Mouse (Mus musculus) embryonic facial prominence, embryonic 14.5 days (tissue): ENCODE measurements around the gene Rab3gap2. TPM values are rescaled to one million over a fixed set of nuclear protein-coding genes. Genes with fewer than 3 reads are reported as not detected.

Experiments used
- ATAC-seq: fragments of 200-750 bp; cut with Nextera tagmentation; 2 replicates; pipeline ENCODE4 v1.8.0; 2017; ENCODE audit warnings: low read depth, moderate number of reproducible peaks, moderate TSS enrichment
- DNase-seq: peaks from one replicate; pipeline ENCODE4 v3.0.0-alpha.2; 2015; ENCODE audit warnings: low spot score
- H3K27ac ChIP-seq: fragments of 300-500 bp; sonication (generic); replicated peaks from 2 replicates; pipeline ENCODE4 v1.5.1; 2014; ENCODE audit warnings: low read depth, mild to moderate bottlenecking, low read length, moderate library complexity
- H3K27me3 ChIP-seq: fragments of 300-500 bp; sonication (generic); replicated peaks from 2 replicates; pipeline ENCODE4 v1.6.1; 2014; ENCODE audit warnings: low read length; ENCODE audit not compliant: control insufficient read depth, insufficient read depth
- H3K36me3 ChIP-seq: fragments of 300-500 bp; sonication (generic); 2 replicates; pipeline ENCODE4 v1.6.1; 2014; ENCODE audit warnings: low read length, mixed read lengths; ENCODE audit not compliant: control insufficient read depth, insufficient read depth
- H3K4me1 ChIP-seq: fragments of 300-500 bp; sonication (generic); 2 replicates; pipeline ENCODE4 v1.6.1; 2014; ENCODE audit warnings: antibody characterized with exemption, low read length; ENCODE audit not compliant: control insufficient read depth, insufficient read depth
- H3K4me2 ChIP-seq: fragments of 300-500 bp; sonication (generic); 2 replicates; pipeline ENCODE4 v1.6.1; 2014; ENCODE audit warnings: low read depth, mild to moderate bottlenecking, low read length, moderate library complexity, mixed read lengths
- H3K4me3 ChIP-seq: fragments of 300-500 bp; sonication (generic); 2 replicates; pipeline ENCODE4 v1.5.1; 2014; ENCODE audit warnings: low read depth, mild to moderate bottlenecking, low read length
- H3K9ac ChIP-seq: fragments of 300-500 bp; sonication (generic); 2 replicates; pipeline ENCODE4 v1.6.1; 2014; ENCODE audit warnings: low read depth, mild to moderate bottlenecking, low read length, moderate library complexity, mixed read lengths
- H3K9me3 ChIP-seq: fragments of 300-500 bp; sonication (generic); 2 replicates; pipeline ENCODE4 v1.6.1; 2016; ENCODE audit warnings: low read length; ENCODE audit not compliant: control insufficient read depth
- WGBS: fragments of 180-500 bp; shearing (Covaris S2); extraction: QIAGEN DNeasy Blood & Tissue Kit; methylation state at CpG from one replicate; pipeline ENCODE4 v1.1.7; 2014; 5-methylcytosine and 5-hydroxymethylcytosine counted together
- polyA plus RNA-seq: library from polyadenylated mRNA; unstranded; fragments of >200 nt; fragmentation: Nextera tagmentation; extraction: Ambion mirVana; gene quantifications from 2 replicates; pipeline ENCODE4 v1.2.1, GENCODE M21; 2014

Gene Rab3gap2
- polyA plus RNA-seq, 1 experiment from 2014 or later: 24.2 TPM

DNA sequence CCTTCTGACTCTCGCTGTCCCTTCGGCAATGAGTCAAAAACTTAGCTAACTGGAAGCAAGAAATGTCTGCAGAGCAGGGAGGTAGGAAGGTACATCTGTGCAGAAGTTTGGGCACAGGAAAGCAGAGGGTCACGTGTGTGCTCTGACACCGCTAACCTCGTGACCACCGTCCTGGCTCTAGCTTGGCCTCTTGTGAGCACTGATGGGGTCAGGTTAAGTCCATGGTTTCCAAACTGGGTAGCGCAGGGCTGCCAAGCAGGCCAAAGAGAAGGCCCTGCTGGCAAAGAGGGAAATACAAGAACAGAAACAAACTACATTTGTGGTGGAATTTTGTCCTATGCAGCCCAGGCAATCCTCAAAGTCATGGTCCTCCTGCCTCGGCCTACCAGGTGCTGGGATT lies 94.6 kb downstream of the Rab3gap2 start:
- H3K4me2 ChIP-seq: no peak overlapping the region
- DNase-seq (no peak), ATAC-seq (no peak)
- no peak overlapping the region for H3K9ac ChIP-seq
- H3K36me3 ChIP-seq: peaks cover 76% of the 10 kb centered on the region
- no peaks in the 10 kb centered on the region for H3K27me3 ChIP-seq
- H3K4me3 ChIP-seq: no peak overlapping the region
- WGBS: 92% methylated on average over 8 of the region's 8 CpGs
- no peaks in the 10 kb centered on the region for H3K9me3 ChIP-seq
- no peak overlapping the region for H3K27ac ChIP-seq
- no peaks in the 10 kb centered on the region for H3K4me1 ChIP-seq

GRCm38 (mm10) chr1:185302816-185303215 lies 98.9 kb downstream of the Rab3gap2 start:
- H3K9ac ChIP-seq: no peak overlapping the region
- no peaks in the 10 kb centered on the region for H3K4me1 ChIP-seq
- WGBS: 88% methylated on average over 6 of the region's 6 CpGs
- no peak overlapping the region for H3K27ac ChIP-seq
- H3K36me3 ChIP-seq: peaks cover 52% of the 10 kb centered on the region
- DNase-seq (no peak), ATAC-seq (no peak)
- H3K4me2 ChIP-seq: no peak overlapping the region
- no peaks in the 10 kb centered on the region for H3K27me3 ChIP-seq
- H3K9me3 ChIP-seq: no peaks in the 10 kb centered on the region
- no peak overlapping the region for H3K4me3 ChIP-seq

DNA sequence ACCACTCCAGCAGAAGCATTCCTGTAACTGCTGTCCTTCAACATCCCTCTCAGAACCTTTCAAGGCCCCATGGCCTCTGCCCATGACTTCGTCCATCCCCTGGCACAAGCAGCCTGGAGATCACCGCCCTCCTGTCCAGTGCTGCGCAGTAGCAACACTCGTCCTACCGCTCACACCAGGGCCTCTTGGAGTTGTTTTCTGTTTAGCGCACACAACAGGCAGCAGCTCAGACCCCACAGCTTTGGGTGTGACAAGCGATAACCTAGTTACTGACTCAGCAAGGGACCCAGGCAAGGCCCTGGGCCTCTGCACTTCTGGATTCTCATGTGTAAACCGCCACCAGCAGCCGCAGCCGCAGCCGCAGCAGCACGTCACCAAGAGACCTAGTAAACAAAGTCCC lies 102.9 kb downstream of the Rab3gap2 start:
- ATAC-seq: no peak
- no peaks in the 10 kb centered on the region for H3K9me3 ChIP-seq
- 98% methylated on average over 12 of the region's 12 CpGs for WGBS
- DNase-seq: no peak
- no peak overlapping the region for H3K27ac ChIP-seq
- no peaks in the 10 kb centered on the region for H3K4me1 ChIP-seq
- no peak overlapping the region for H3K4me2 ChIP-seq
- H3K9ac ChIP-seq: no peak overlapping the region
- no peaks in the 10 kb centered on the region for H3K27me3 ChIP-seq
- peaks cover 53% of the 10 kb centered on the region for H3K36me3 ChIP-seq
- H3K4me3 ChIP-seq: no peak overlapping the region

DNA sequence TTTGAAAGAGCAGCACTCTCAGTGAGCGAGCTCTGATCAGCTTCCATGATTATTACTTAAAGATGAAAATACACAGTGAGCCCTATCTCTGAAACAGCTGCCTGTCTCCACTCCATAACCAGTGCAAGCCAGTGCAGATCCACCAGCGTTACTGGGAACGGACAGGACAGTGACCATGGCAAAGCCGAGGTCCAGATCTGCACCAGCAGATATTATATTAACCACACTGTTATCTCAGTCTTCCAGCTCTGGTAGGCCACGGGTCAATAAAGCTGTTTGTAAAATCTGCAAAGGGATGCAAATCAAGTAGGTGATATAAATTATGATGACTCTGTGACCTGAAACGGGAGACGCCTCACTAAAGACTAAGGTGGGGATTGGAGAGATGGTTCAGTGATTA lies 103.7 kb downstream of the Rab3gap2 start:
- H3K4me2 ChIP-seq: no peak overlapping the region
- peaks cover 53% of the 10 kb centered on the region for H3K36me3 ChIP-seq

DNA sequence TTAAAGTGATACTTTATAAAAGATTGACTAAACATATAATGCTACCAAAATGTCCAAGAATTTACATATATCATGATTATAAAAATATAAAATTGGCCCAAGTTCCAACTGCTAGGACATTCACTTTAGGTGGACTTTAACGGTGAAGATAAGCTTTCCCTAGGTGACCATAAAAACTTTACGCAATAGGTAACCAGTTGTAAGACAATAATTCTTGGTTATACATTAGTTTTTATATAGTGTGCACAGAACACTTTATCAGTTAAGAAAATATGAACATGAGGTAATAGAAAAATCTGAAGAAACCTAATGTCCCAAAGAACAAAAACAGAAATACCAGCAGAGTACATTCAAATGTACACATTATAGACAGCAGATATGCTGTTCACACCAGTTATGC lies 104.4 kb downstream of the Rab3gap2 start:
- no peak overlapping the region for H3K9ac ChIP-seq

More for the DNA sequence above, 103.7 kb downstream of the Rab3gap2 start:
- no peak for ATAC-seq
- no peaks in the 10 kb centered on the region for H3K4me1 ChIP-seq
- no peak for DNase-seq
- 96% methylated on average over 7 of the region's 7 CpGs for WGBS
- H3K27me3 ChIP-seq: no peaks in the 10 kb centered on the region
- no peak overlapping the region for H3K27ac ChIP-seq
- H3K9ac ChIP-seq: no peak overlapping the region
- no peaks in the 10 kb centered on the region for H3K9me3 ChIP-seq
- no peak overlapping the region for H3K4me3 ChIP-seq

DNA sequence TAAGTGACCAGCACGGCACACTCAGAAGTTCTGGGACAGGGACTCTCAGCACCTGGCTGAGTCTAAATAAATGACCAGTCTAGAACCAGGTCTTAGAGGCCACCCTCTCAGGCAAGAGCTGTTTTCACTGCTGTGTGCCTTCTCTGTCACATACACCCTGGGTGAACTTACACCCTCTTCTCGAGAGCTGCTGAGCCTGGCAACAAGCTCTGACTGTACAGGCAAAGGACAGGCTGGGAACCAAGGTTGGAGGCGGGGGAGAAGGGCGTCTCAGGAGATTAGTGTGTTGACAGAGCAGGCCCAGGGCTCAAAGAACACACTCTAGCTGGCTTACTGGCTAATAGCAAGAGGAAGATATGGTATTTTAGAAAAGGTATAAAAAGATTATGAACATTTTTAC lies 105.0 kb downstream of the Rab3gap2 start:
- DNase-seq: peak; percentile 13
- WGBS: 65% methylated on average over 4 of the region's 4 CpGs
- ATAC-seq: 0 out of 2 replicates have a peak, but pooled peaks have one; percentile 70

More for the DNA sequence above, 104.4 kb downstream of the Rab3gap2 start:
- DNase-seq (no peak), ATAC-seq (no peak)
- no peaks in the 10 kb centered on the region for H3K9me3 ChIP-seq
- H3K36me3 ChIP-seq: peaks cover 53% of the 10 kb centered on the region
- no peak overlapping the region for H3K4me3 ChIP-seq
- over 99% methylated on average over 2 of the region's 2 CpGs for WGBS
- H3K4me2 ChIP-seq: no peak overlapping the region
- H3K27me3 ChIP-seq: no peaks in the 10 kb centered on the region
- H3K4me1 ChIP-seq: no peaks in the 10 kb centered on the region
- no peak overlapping the region for H3K27ac ChIP-seq

DNA sequence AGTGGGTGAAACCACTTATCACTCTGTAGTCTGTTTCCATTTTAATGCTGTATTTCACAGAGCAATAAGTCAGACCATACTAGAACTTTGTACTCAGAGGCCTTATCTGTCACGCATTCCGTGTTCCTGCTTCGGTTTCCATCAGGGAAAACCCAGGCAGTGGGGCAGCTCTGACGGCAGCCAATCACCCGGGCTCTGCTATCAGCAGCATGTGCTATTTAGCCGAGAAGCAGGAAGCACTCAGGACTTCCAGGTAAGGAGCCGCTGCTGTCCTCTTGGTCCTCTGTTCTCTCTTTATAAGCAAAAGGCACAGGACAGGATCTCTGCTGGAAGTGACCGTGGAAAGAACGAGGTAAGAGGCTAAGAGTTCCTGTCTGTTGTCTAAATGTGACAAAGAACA lies 108.0 kb downstream of the Rab3gap2 start:
- DNase-seq (no peak), ATAC-seq (no peak)
- Histone ChIP-seq H3K27ac (no peak overlapping the region), H3K4me2 (no peak overlapping the region), H3K9ac (no peak overlapping the region), H3K27me3 (no peaks in the 10 kb centered on the region), H3K36me3 (peaks cover 73% of the 10 kb centered on the region), H3K4me3 (no peak overlapping the region), H3K4me1 (no peaks in the 10 kb centered on the region), H3K9me3 (no peaks in the 10 kb centered on the region)
- 89% methylated on average over 9 of the region's 9 CpGs for WGBS

More for the DNA sequence above, 105.0 kb downstream of the Rab3gap2 start:
- H3K4me2 ChIP-seq: no peak overlapping the region
- no peaks in the 10 kb centered on the region for H3K4me1 ChIP-seq
- no peaks in the 10 kb centered on the region for H3K27me3 ChIP-seq
- H3K27ac ChIP-seq: no peak overlapping the region
- H3K9me3 ChIP-seq: no peaks in the 10 kb centered on the region
- no peak overlapping the region for H3K9ac ChIP-seq
- no peak overlapping the region for H3K4me3 ChIP-seq
- H3K36me3 ChIP-seq: peaks cover 56% of the 10 kb centered on the region

DNA sequence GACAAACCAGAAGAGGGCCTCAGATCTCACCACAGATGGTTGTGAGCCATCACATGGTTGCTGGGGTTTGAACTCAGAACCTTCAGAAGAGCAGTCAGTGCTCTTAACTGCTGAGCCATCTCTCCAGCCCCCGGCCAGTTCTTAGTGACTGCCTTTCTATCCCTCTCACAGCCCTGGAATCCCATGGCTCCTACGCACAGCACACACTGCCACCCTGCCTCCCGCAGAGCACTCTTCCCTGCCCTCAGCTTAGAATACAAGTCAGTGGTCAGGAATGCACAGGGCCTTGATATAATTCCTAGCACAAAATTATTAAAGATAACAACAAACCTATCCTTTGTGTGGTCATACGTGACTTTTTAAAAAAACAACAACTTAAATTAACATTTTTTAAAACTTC lies 110.6 kb downstream of the Rab3gap2 start:
- no peak overlapping the region for H3K9ac ChIP-seq
- no peak for ATAC-seq
- WGBS: 92% methylated on average over 4 of the region's 4 CpGs
- no peaks in the 10 kb centered on the region for H3K9me3 ChIP-seq
- no peak overlapping the region for H3K27ac ChIP-seq
- no peaks in the 10 kb centered on the region for H3K4me1 ChIP-seq
- no peak for DNase-seq
- no peak overlapping the region for H3K4me3 ChIP-seq
- H3K36me3 ChIP-seq: peaks cover 72% of the 10 kb centered on the region
- H3K4me2 ChIP-seq: no peak overlapping the region
- no peaks in the 10 kb centered on the region for H3K27me3 ChIP-seq

DNA sequence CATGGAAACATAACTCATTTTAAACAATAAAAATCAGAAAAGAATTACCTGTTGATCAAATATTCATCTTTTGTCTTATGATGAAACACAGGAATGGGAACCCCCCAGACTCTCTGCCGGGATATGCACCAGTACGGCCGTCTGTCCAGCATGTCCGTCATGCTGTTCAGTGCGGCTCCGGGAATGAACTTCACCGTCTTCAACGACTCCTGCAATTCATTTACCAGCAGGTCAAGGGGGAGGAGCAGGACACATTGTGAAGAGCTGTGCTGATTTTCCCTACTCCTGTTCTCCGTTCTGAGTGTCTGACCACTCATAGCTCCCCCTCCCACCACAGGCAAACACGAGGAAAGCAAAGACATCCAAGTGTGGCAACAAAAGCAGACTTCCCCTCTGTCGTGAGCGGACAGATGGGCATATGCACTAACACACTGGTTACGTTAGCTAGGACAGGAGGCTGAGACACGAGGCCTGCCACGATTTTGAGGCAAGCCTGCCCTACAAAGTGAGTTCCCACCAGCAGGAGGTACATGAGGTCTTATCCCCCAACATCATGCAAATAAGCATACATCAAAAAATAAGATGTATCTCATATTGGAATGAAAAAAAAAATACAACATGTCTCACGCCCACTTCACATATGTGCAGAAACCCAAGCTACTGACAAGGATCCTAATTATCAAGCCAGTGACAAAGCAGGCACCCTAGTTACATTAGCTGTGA lies 112.1 kb downstream of the Rab3gap2 start:
- ATAC-seq: no peak
- Histone ChIP-seq H3K27me3 (no peaks in the 10 kb centered on the region), H3K9ac (no peak overlapping the region), H3K27ac (no peak overlapping the region), H3K9me3 (no peaks in the 10 kb centered on the region), H3K4me3 (no peak overlapping the region), H3K4me2 (no peak overlapping the region), H3K4me1 (no peaks in the 10 kb centered on the region), H3K36me3 (peaks cover 81% of the 10 kb centered on the region)
- no peak for DNase-seq
- 87% methylated on average over 16 of the region's 16 CpGs for WGBS
